Mouse (Mus musculus) ovary, postnatal 10 days (tissue): ENCODE results near the gene Gm4131.

Experiments used
- DNase-seq: peaks from one replicate; pipeline ENCODE4 v3.0.0; 2022; ENCODE audit warnings: low spot score

The Gm4131 gene

GRCm38 (mm10) chr14:62457420-62458181 lies 109.1 kb downstream of the Gm4131 start:
- peak; percentile 60 for DNase-seq

- DNase-seq = no peak
Observed at GRCm38 (mm10) chr14:62456239-62456747, 110.4 kb downstream of the Gm4131 start, which contains the start of gene Gucy1b2. TSS of gene Gucy1b2 (minus strand) at chr14:62456289.

GRCm38 (mm10) chr14:62455570-62455879 lies 111.2 kb downstream of the Gm4131 start:
- DNase-seq = no peak

GRCm38 (mm10) chr14:62454760-62455569 lies 111.8 kb downstream of the Gm4131 start:
- DNase-seq = no peak

GRCm38 (mm10) chr14:62454136-62454535 lies 112.6 kb downstream of the Gm4131 start:
- no peak for DNase-seq

- DNase-seq = no peak
Observed at GRCm38 (mm10) chr14:62453276-62453675, 113.4 kb downstream of the Gm4131 start.

GRCm38 (mm10) chr14:62450706-62451105 lies 116.0 kb downstream of the Gm4131 start:
- no peak for DNase-seq

GRCm38 (mm10) chr14:62447214-62447548 lies 119.5 kb downstream of the Gm4131 start:
- no peak for DNase-seq

- no peak for DNase-seq
Observed at GRCm38 (mm10) chr14:62446385-62447213, 120.1 kb downstream of the Gm4131 start.

- DNase-seq = no peak
Observed at GRCm38 (mm10) chr14:62443840-62444430, 122.8 kb downstream of the Gm4131 start.

GRCm38 (mm10) chr14:62442971-62443370 lies 123.8 kb downstream of the Gm4131 start:
- DNase-seq = no peak

- no peak for DNase-seq
Observed at GRCm38 (mm10) chr14:62440036-62440435, 126.7 kb downstream of the Gm4131 start.

- no peak for DNase-seq
Observed at GRCm38 (mm10) chr14:62438236-62438635, 128.5 kb downstream of the Gm4131 start.

GRCm38 (mm10) chr14:62437806-62438205 lies 128.9 kb downstream of the Gm4131 start:
- DNase-seq = no peak

GRCm38 (mm10) chr14:62425277-62425691 lies 141.4 kb downstream of the Gm4131 start:
- DNase-seq = no peak

GRCm38 (mm10) chr14:62422265-62422664 lies 144.5 kb downstream of the Gm4131 start:
- no peak for DNase-seq

GRCm38 (mm10) chr14:62417501-62417900 lies 149.2 kb downstream of the Gm4131 start:
- no peak for DNase-seq

- no peak for DNase-seq
Observed at GRCm38 (mm10) chr14:62416742-62417134, 150.0 kb downstream of the Gm4131 start.

- DNase-seq = no peak
Observed at GRCm38 (mm10) chr14:62416007-62416741, 150.5 kb downstream of the Gm4131 start.
